Mouse (Mus musculus) forebrain, embryonic 14.5 days (tissue): Measurements from ENCODE around the gene Pole. TPM values are rescaled to one million over a fixed set of nuclear protein-coding genes. Genes with fewer than 3 reads are reported as not detected.

ENCODE experiments used
- ATAC-seq: fragments of 200-750 bp; cut with Nextera tagmentation; 2 replicates; pipeline ENCODE4 v1.8.0; 2017; ENCODE audit warnings: mild to moderate bottlenecking, moderate library complexity
- DNase-seq: peaks from one replicate; pipeline ENCODE4 v3.0.0-alpha.2; 2015; ENCODE audit warnings: low spot score
- H3K27ac ChIP-seq: fragments of 300-500 bp; sonication (generic); 2 replicates; pipeline ENCODE4 v1.5.1; 2014; ENCODE audit warnings: low read depth, mild to moderate bottlenecking, control low read depth, low read length, moderate library complexity
- H3K27me3 ChIP-seq: fragments of 300-500 bp; sonication (generic); replicated peaks from 2 replicates; pipeline ENCODE4 v1.6.1; 2014; ENCODE audit warnings: low read length, control low read depth, mixed read lengths; ENCODE audit not compliant: control insufficient read depth, insufficient read depth
- H3K36me3 ChIP-seq: fragments of 300-500 bp; sonication (generic); 2 replicates; pipeline ENCODE4 v1.6.1; 2014; ENCODE audit warnings: low read length, control low read depth; ENCODE audit not compliant: control insufficient read depth, insufficient read depth
- H3K4me1 ChIP-seq: fragments of 300-500 bp; sonication (generic); 2 replicates; pipeline ENCODE4 v1.6.1; 2014; ENCODE audit warnings: antibody characterized with exemption, low read length, control low read depth; ENCODE audit not compliant: control insufficient read depth, insufficient read depth
- H3K4me2 ChIP-seq: fragments of 300-500 bp; sonication (generic); 2 replicates; pipeline ENCODE4 v1.6.1; 2014; ENCODE audit warnings: mild to moderate bottlenecking, control low read depth, low read length
- H3K4me3 ChIP-seq: fragments of 300-500 bp; sonication (generic); 2 replicates; pipeline ENCODE4 v1.5.1; 2014; ENCODE audit warnings: low read depth, low read length, control low read depth
- H3K9ac ChIP-seq: fragments of 300-500 bp; sonication (generic); 2 replicates; pipeline ENCODE4 v1.6.1; 2014; ENCODE audit warnings: mild to moderate bottlenecking, low read length, control low read depth, moderate library complexity
- H3K9me3 ChIP-seq: fragments of 300-500 bp; sonication (generic); replicated peaks from 2 replicates; pipeline ENCODE4 v1.6.1; 2016; ENCODE audit warnings: low read length, control low read depth, mixed read lengths; ENCODE audit not compliant: control insufficient read depth
- WGBS: fragments of 180-500 bp; shearing (Covaris S2); extraction: QIAGEN DNeasy Blood & Tissue Kit; methylation state at CpG from one replicate; pipeline ENCODE4 v1.1.7; 2014; 5-methylcytosine and 5-hydroxymethylcytosine counted together
- polyA plus RNA-seq: library from polyadenylated mRNA; unstranded; fragments of >200 nt; fragmentation: Nextera tagmentation; extraction: Ambion mirVana; gene quantifications from 2 replicates; pipeline ENCODE4 v1.2.1, GENCODE M21; 2014

Gene Pole
- polyA plus RNA-seq, 1 experiment from 2014 or later = 15.1 TPM

DNA sequence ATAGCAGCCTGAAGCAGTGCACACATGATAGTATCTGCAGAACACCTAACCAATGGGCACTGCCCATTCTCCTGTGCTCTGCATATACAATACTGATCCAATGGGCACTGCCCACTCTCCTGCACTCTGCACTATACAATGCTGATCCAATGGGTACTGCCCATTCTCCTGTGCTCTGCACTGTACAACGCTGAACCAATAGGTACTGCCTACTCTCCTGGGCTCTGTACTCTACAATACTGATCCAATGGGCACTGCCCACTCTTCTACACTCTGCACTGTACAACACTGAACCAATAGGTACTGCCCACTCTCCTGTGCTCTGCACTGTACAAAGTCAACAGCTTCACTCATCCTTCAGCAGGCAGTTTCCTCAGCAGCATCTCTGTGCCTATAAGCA is 9.2 kb upstream of the Pole start:
- H3K4me1 ChIP-seq = no peaks in the 10 kb centered on the region
- no peaks in the 10 kb centered on the region for H3K36me3 ChIP-seq
- WGBS = 89% methylated on average over 1 of the region's 1 CpGs
- H3K4me3 ChIP-seq = no peak overlapping the region
- ATAC-seq (no peak), DNase-seq (no peak)
- H3K27ac ChIP-seq = no peak overlapping the region
- H3K9ac ChIP-seq = no peak overlapping the region
- no peak overlapping the region for H3K4me2 ChIP-seq
- no peaks in the 10 kb centered on the region for H3K27me3 ChIP-seq
- H3K9me3 ChIP-seq = no peaks in the 10 kb centered on the region

DNA sequence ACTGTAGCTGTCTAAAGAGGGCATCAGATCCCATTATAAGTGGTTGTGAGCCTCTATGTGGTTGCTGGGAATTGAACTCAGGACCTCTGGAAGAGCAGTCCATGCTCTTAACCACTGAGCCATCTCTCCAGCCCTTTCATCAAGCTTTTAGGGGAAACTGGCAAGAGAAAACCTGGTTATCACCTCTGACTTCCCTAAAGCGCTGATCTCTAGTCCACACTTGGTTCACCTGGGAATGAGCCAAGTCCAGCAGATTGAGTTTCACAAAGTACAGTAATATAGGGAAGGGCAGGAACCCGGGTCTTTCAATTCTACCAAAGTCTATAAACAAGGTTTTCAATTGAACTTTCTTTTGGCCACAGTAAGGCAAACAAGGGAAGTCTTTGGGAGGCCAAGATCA is 4.1 kb upstream of the Pole start:
- Histone ChIP-seq H3K4me2 (no peak overlapping the region), H3K27me3 (0 out of 2 replicates have a peak, but pooled peaks cover 11% of the 10 kb centered on the region), H3K4me1 (peaks cover 3% of the 10 kb centered on the region; the same call in 1 of the 2 replicates), H3K36me3 (no peaks in the 10 kb centered on the region), H3K9me3 (no peaks in the 10 kb centered on the region), H3K4me3 (no peak overlapping the region), H3K9ac (no peak overlapping the region), H3K27ac (no peak overlapping the region)
- 86% methylated on average over 2 of the region's 2 CpGs for WGBS
- DNase-seq (no peak), ATAC-seq (no peak)

DNA sequence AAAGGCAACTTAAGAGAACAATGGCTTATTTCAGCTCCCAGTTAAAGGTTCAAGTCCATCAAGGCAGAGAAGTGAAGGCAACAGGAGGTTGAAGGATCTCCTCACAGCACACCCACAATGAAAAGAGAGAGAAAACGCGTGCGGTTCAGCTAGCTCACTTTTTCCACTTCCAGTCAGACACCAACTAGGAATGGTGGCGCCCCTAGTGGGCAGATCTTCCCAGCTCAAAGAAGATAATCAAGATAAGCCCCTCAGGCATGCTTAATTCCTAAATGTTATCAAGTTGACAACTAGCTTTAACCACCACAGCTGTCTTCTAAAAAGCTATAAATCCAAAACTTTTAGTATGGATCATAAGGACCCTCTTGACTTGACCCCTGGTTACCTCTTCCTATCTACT is 1.6 kb upstream of the Pole start:
- Histone ChIP-seq H3K4me2 (no peak overlapping the region), H3K9ac (no peak overlapping the region), H3K27me3 (0 out of 2 replicates have a peak, but pooled peaks cover 11% of the 10 kb centered on the region), H3K36me3 (peaks cover 3% of the 10 kb centered on the region; the same call in 1 of the 2 replicates), H3K9me3 (no peaks in the 10 kb centered on the region), H3K4me3 (no peak overlapping the region), H3K4me1 (peaks cover 3% of the 10 kb centered on the region; the same call in 1 of the 2 replicates), H3K27ac (no peak overlapping the region)
- 9% methylated on average over 4 of the region's 4 CpGs for WGBS
- DNase-seq (peak; percentile 59), ATAC-seq (no peak)

DNA sequence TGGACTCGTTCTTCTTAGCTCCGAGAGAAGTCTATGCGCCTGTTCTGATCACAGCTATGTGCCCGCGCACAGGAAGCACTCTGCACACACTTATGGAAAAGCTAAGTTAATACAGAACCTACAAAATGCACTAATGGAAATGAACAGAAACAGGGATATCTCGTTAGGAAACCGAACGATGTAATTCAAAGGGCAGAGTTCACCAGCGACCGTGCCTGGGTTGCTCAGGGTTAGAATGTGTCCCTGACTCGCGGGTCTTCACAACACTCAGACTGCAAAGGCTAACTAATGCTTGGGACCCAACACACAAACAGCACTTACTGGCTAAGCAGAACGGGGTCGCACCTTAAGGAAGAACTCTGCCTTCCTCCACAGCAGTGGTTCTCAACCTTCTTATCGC is 950 bp upstream of the Pole start:
- DNase-seq = no peak
- Histone ChIP-seq H3K4me3 (peak overlapping the region; percentile 68), H3K27ac (no peak overlapping the region), H3K36me3 (peaks cover 8% of the 10 kb centered on the region), H3K4me1 (peaks cover 3% of the 10 kb centered on the region; the same call in 1 of the 2 replicates), H3K27me3 (0 out of 2 replicates have a peak, but pooled peaks cover 11% of the 10 kb centered on the region), H3K9me3 (no peaks in the 10 kb centered on the region), H3K4me2 (peak overlapping the region; percentile 80), H3K9ac (peak overlapping the region; percentile 72)
- no peak for ATAC-seq
- WGBS = 8% methylated on average over 15 of the region's 15 CpGs

DNA sequence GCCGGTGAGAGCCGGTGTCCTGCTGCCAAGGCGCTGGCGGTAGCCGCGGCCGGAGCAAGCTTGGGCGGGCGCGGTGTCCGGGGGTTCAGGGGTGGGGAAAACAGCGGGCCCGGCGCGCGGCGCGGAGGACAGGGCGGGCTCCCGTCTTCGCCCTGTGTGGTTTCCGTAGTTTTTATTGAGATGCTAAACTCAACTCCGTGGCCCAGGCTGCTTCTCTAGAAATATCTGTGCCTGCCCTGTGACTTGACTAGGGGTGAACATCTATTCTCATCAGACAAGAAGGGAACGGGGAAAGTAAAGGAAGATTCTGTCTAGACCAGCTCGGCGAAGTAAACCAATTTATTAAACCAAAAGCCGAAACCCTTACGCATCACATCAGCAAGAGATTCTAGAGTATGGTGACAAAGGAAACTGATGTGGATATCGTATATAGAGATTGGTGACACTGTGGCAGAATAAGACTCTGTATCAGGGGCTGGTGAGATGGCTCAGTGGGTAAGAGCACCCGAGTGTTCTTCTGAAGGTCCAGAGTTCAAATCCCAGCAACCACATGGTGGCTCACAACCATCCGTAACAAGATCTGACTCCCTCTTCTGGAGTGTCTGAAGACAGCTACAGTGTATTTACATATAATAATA is 459 bp downstream of the Pole start:
- Histone ChIP-seq H3K4me2 (peak overlapping the region; percentile 80), H3K36me3 (peaks cover 18% of the 10 kb centered on the region), H3K27me3 (0 out of 2 replicates have a peak, but pooled peaks cover 11% of the 10 kb centered on the region), H3K9ac (peak overlapping the region; percentile 72), H3K9me3 (no peaks in the 10 kb centered on the region), H3K4me1 (peaks cover 3% of the 10 kb centered on the region; the same call in 1 of the 2 replicates), H3K27ac (0 out of 2 replicates have a peak overlapping the region, but pooled peaks have one; percentile 44), H3K4me3 (peak overlapping the region; percentile 68)
- no peak for DNase-seq
- WGBS = 3% methylated on average over 30 of the region's 31 CpGs
- peak; percentile 74; the same call in 1 of the 2 replicates for ATAC-seq

DNA sequence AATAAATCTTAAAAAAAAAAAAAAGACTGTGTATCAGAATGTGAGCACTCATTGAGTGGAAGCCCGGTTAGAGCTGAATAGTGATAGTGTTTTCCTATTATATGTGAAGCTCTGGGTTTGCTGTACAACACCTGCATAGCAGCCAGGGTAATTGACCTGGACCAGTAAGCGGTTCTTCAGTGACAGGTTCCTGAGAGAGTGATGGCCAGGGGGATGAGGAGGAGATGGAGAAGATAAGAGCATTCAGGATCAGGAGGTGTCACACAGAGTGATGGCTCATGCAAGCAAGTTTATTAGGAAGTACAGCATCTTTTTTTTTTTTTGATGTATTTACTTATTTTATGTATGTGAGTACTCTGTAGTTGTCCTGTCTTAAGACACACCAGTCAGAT is 974 bp downstream of the Pole start:
- peaks cover 23% of the 10 kb centered on the region for H3K36me3 ChIP-seq
- H3K9me3 ChIP-seq = no peaks in the 10 kb centered on the region
- ATAC-seq (no peak), DNase-seq (no peak)
- 69% methylated on average over 2 of the region's 2 CpGs for WGBS
- H3K4me2 ChIP-seq = peak overlapping the region; percentile 80
- no peak overlapping the region for H3K27ac ChIP-seq
- peak overlapping the region; percentile 68 for H3K4me3 ChIP-seq
- H3K4me1 ChIP-seq = peaks cover 3% of the 10 kb centered on the region; the same call in 1 of the 2 replicates
- H3K27me3 ChIP-seq = 0 out of 2 replicates have a peak, but pooled peaks cover 11% of the 10 kb centered on the region
- H3K9ac ChIP-seq = no peak overlapping the region; the same call in 1 of the 2 replicates

DNA sequence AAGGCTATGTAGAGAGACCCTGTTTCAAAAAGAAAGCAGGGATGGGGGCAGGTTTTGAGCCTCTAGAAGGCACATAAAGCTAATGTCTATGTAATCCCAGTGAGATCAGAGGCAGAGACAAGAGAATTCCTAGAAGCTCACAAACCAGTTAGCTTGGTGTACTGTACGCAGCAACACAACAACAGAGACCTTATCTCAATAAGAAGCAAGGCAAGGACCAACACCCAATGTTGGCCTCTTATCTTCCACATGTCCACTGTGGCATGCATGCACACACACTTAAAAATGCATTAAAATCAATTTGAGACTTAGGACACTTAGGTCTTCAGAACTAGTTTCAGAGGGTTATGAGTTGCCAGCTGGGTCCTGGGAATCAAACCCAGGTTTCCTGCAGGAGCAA is 5.5 kb downstream of the Pole start:
- 96% methylated on average over 1 of the region's 1 CpGs for WGBS
- H3K36me3 ChIP-seq = peaks cover 54% of the 10 kb centered on the region
- H3K27ac ChIP-seq = no peak overlapping the region
- DNase-seq (no peak), ATAC-seq (no peak)
- H3K4me2 ChIP-seq = no peak overlapping the region
- no peaks in the 10 kb centered on the region for H3K9me3 ChIP-seq
- no peaks in the 10 kb centered on the region for H3K27me3 ChIP-seq
- no peak overlapping the region for H3K4me3 ChIP-seq
- H3K9ac ChIP-seq = no peak overlapping the region
- H3K4me1 ChIP-seq = no peaks in the 10 kb centered on the region

DNA sequence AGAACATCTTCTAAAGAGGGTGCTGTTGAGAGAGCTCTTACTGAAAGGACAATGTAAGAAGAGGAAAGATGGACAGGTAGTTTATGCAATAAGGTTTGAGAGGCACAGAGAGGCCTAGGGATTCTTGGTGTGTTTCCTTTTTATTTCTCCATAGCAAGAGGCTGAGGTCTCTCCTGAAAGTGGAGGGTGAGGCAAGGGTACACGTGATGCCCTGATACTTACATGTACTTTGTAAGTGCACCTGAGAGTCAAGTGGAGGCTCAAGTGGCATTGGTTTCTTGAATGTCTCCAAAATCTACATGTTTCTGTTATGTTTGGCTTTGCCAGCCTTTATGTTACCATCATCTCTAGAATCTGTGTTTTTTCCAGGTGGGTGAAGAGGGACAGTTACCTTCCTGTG is 10.5 kb downstream of the Pole start:
- ATAC-seq (no peak), DNase-seq (no peak)
- Histone ChIP-seq H3K4me2 (no peak overlapping the region), H3K9ac (no peak overlapping the region), H3K36me3 (peaks cover 72% of the 10 kb centered on the region), H3K4me1 (no peaks in the 10 kb centered on the region), H3K4me3 (no peak overlapping the region), H3K27ac (no peak overlapping the region), H3K27me3 (no peaks in the 10 kb centered on the region), H3K9me3 (no peaks in the 10 kb centered on the region)
- 89% methylated on average over 1 of the region's 1 CpGs for WGBS

DNA sequence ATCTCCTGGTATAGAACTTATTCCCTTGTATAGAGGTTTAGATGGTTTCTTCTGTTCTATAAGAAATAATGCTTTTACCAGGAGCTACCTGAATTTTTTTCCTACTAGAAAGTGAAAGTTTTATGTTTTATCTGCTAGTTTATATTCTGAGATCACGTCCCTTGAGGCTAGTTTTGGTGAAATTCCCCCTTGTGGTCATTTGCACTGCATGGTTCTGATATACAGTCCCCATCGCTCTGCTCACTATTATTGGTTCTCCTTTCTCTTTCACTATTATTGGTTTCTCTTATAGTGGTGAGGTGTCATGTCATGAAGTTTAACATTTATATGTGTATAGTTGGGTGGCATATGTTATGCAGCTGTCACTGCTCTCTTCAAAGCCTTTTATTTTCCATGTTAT is 14.5 kb downstream of the Pole start:
- Histone ChIP-seq H3K9me3 (no peaks in the 10 kb centered on the region), H3K4me2 (no peak overlapping the region), H3K27ac (no peak overlapping the region), H3K9ac (no peak overlapping the region), H3K36me3 (peaks cover 77% of the 10 kb centered on the region), H3K27me3 (no peaks in the 10 kb centered on the region), H3K4me3 (no peak overlapping the region), H3K4me1 (no peaks in the 10 kb centered on the region)
- DNase-seq (no peak), ATAC-seq (no peak)
- 88% methylated on average over 2 of the region's 2 CpGs for WGBS
